Mouse (Mus musculus): ENCODE measurements around the gene Glrx5. TPM values are rescaled to one million over a fixed set of nuclear protein-coding genes. Genes with fewer than 3 reads are reported as not detected.

Gene Glrx5
- polyA plus RNA-seq, 1 experiment from 2014 or later: 163 TPM

GRCm38 (mm10) chr12:105084816-105085215 lies 52.3 kb downstream of the Glrx5 start:
- Histone ChIP-seq H3K27ac (no peak overlapping the region), H3K36me3 (no peaks in the 10 kb centered on the region), H3K9me3 (replicated peaks) (no peaks in the 10 kb centered on the region), H3K4me3 (no peak overlapping the region), H3K4me1 (replicated peaks) (no peaks in the 10 kb centered on the region), H3K9ac (no peak overlapping the region), H3K27me3 (no peaks in the 10 kb centered on the region), H3K4me2 (no peak overlapping the region)
- 76% methylated on average over 6 of the region's 6 CpGs for WGBS
- ATAC-seq (replicated peaks; ENCODE audit: insufficient number of reproducible peaks, insufficient read depth, low FRiP score, low read depth): no peak

GRCm38 (mm10) chr12:105085296-105085695 lies 52.8 kb downstream of the Glrx5 start:
- Histone ChIP-seq H3K36me3 (no peaks in the 10 kb centered on the region), H3K4me1 (replicated peaks) (no peaks in the 10 kb centered on the region), H3K27me3 (no peaks in the 10 kb centered on the region), H3K27ac (no peak overlapping the region), H3K4me2 (no peak overlapping the region), H3K4me3 (no peak overlapping the region), H3K9me3 (replicated peaks) (no peaks in the 10 kb centered on the region), H3K9ac (no peak overlapping the region)
- 72% methylated on average over 12 of the region's 12 CpGs for WGBS
- ATAC-seq (replicated peaks; ENCODE audit: insufficient number of reproducible peaks, insufficient read depth, low FRiP score, low read depth): no peak

- Histone ChIP-seq H3K4me2 (no peak overlapping the region), H3K27ac (no peak overlapping the region), H3K27me3 (no peaks in the 10 kb centered on the region), H3K9ac (no peak overlapping the region), H3K4me3 (no peak overlapping the region), H3K36me3 (no peaks in the 10 kb centered on the region), H3K4me1 (replicated peaks) (no peaks in the 10 kb centered on the region), H3K9me3 (replicated peaks) (no peaks in the 10 kb centered on the region)
- no peak for ATAC-seq (replicated peaks; ENCODE audit: insufficient number of reproducible peaks, insufficient read depth, low FRiP score, low read depth)
- WGBS: 88% methylated on average over 6 of the region's 6 CpGs
These were observed 54.3 kb downstream of the Glrx5 start for GRCm38 (mm10) chr12:105086781-105087180.

GRCm38 (mm10) chr12:105087353-105087752 lies 54.9 kb downstream of the Glrx5 start:
- 76% methylated on average over 3 of the region's 3 CpGs for WGBS
- no peak overlapping the region for H3K4me2 ChIP-seq
- no peak overlapping the region for H3K27ac ChIP-seq

DNA sequence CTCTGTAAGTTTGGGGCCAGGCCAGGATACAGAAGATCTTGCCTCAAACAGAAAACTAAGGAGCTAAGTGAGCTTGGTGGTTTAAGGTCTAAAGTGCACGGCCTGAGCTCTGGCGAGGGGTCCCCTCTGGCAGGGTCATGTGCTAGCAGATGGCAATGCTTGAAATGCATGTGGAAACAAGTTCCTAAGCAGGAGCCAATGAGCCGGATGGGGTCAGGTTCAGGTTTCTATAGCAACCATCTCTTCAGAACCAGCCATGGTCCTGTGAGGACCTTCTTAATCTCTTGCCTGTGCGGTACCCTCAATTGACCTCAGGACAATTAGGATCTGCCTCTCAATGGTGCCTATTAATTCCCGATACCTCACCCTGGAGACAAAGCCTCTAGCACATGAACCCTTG lies 56.7 kb downstream of the Glrx5 start:
- Histone ChIP-seq H3K4me1 (replicated peaks) (0 out of 2 replicates have a peak, but pooled peaks cover 3% of the 10 kb centered on the region), H3K36me3 (no peaks in the 10 kb centered on the region), H3K9me3 (replicated peaks) (no peaks in the 10 kb centered on the region), H3K27ac (no peak overlapping the region), H3K4me2 (no peak overlapping the region), H3K27me3 (no peaks in the 10 kb centered on the region), H3K4me3 (no peak overlapping the region), H3K9ac (no peak overlapping the region)
- ATAC-seq (replicated peaks; ENCODE audit: insufficient number of reproducible peaks, insufficient read depth, low FRiP score, low read depth): no peak
- WGBS: 77% methylated on average over 5 of the region's 5 CpGs

More at GRCm38 (mm10) chr12:105087353-105087752, 54.9 kb downstream of the Glrx5 start:
- H3K27me3 ChIP-seq: no peaks in the 10 kb centered on the region
- H3K9ac ChIP-seq: no peak overlapping the region
- no peak overlapping the region for H3K4me3 ChIP-seq
- H3K4me1 ChIP-seq (replicated peaks): no peaks in the 10 kb centered on the region
- no peak for ATAC-seq (replicated peaks; ENCODE audit: insufficient number of reproducible peaks, insufficient read depth, low FRiP score, low read depth)
- H3K36me3 ChIP-seq: no peaks in the 10 kb centered on the region
- no peaks in the 10 kb centered on the region for H3K9me3 ChIP-seq (replicated peaks)

DNA sequence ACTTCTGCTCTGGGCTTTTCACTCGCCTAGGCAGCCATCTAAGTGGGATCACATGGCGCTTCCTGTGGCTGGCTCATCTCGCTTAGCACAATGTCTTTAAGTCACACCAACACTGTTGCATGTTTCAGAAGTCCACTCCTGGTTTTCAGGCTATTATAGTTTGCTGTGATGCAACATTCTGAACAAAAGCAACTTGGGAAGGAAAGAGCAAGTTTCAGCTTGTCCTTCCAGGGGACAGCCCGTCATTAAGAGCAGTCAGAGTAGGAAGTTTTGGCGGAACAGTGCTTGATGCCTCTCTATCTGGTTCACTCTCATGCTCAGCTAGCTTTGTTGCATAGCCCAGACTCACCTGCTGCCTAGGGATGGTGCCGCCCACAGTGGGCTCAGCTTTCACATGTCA lies 59.1 kb downstream of the Glrx5 start:
- Histone ChIP-seq H3K36me3 (no peaks in the 10 kb centered on the region), H3K4me3 (no peak overlapping the region), H3K27me3 (no peaks in the 10 kb centered on the region), H3K4me2 (no peak overlapping the region), H3K27ac (no peak overlapping the region), H3K4me1 (replicated peaks) (0 out of 2 replicates have a peak, but pooled peaks cover 3% of the 10 kb centered on the region), H3K9ac (no peak overlapping the region), H3K9me3 (replicated peaks) (no peaks in the 10 kb centered on the region)
- no peak for ATAC-seq (replicated peaks; ENCODE audit: insufficient number of reproducible peaks, insufficient read depth, low FRiP score, low read depth)
- 84% methylated on average over 6 of the region's 6 CpGs for WGBS

Small RNAs within 50 kb of the gene (microRNA-seq; reads per million reads assigned to microRNA genes)
- gene Mir3069: 1.9 reads per million

Other genes starting within 250 kb of the Glrx5 start
- 0.54 and 1.2 TPM in 2 replicates for gene Clmn, start 167.6 kb upstream of the Glrx5 start, polyA plus RNA-seq (2015; fragmentation: Nextera tagmentation; extraction: Ambion mirVana)
- 1.6 and 2.0 TPM in 2 replicates for gene Syne3, start 22.9 kb upstream of the Glrx5 start, polyA plus RNA-seq (2015; fragmentation: Nextera tagmentation; extraction: Ambion mirVana)
- gene Tcl1b2, start 113.3 kb downstream of the Glrx5 start, polyA plus RNA-seq (2015; fragmentation: Nextera tagmentation; extraction: Ambion mirVana): not detected in 2 replicates
- not detected in 2 replicates for gene Tcl1b1, start 127.0 kb downstream of the Glrx5 start, polyA plus RNA-seq (2015; fragmentation: Nextera tagmentation; extraction: Ambion mirVana)
- gene Tcl1b5, start 143.7 kb downstream of the Glrx5 start, polyA plus RNA-seq (2015; fragmentation: Nextera tagmentation; extraction: Ambion mirVana): not detected in 2 replicates
- not detected in 2 replicates for gene Tcl1b3, start 158.4 kb downstream of the Glrx5 start, polyA plus RNA-seq (2015; fragmentation: Nextera tagmentation; extraction: Ambion mirVana)
- not detected in 2 replicates for gene Tcl1b4, start 169.3 kb downstream of the Glrx5 start, polyA plus RNA-seq (2015; fragmentation: Nextera tagmentation; extraction: Ambion mirVana)
- gene Tcl1, start 190.1 kb downstream of the Glrx5 start, polyA plus RNA-seq (2015; fragmentation: Nextera tagmentation; extraction: Ambion mirVana): not detected in 2 replicates